Mouse (Mus musculus) CH12.LX (cell line): ENCODE results near the gene Asic2.

ENCODE experiments used
- CTCF ChIP-seq, 2 experiments: IDR thresholded peaks in 1 of 2; conservative IDR thresholded peaks in 1 of 2; 2 replicates each; pipeline ENCODE4 v1.5.1; 2011 to 2012; ENCODE audit warnings: low read depth in 2 of 2, low read length in 2 of 2, improper control_type of control experiment in 1 of 2, inconsistent platforms in 1 of 2, mild to moderate bottlenecking in 1 of 2, moderate library complexity in 1 of 2
- ELF1 ChIP-seq: IDR thresholded peaks from 2 replicates; pipeline ENCODE4 v1.6.1; 2014; ENCODE audit warnings: low read depth, mild to moderate bottlenecking, inconsistent platforms, low read length, improper control_type of control experiment
- EP300 ChIP-seq: IDR thresholded peaks from 2 replicates; pipeline ENCODE4 v1.6.1; 2011; ENCODE audit warnings: low read length, improper control_type of control experiment
- IRF4 ChIP-seq: IDR thresholded peaks from 2 replicates; pipeline ENCODE4 v1.6.1; 2014; ENCODE audit warnings: low read depth, mild to moderate bottlenecking, inconsistent platforms, low read length, improper control_type of control experiment
- KAT2A ChIP-seq: IDR thresholded peaks from 2 replicates; pipeline ENCODE4 v1.6.1; 2012; ENCODE audit warnings: low read length, improper control_type of control experiment, inconsistent platforms; ENCODE audit not compliant: insufficient replicate concordance
- MXI1 ChIP-seq: IDR thresholded peaks from 2 replicates; pipeline ENCODE4 v1.6.1; 2011; ENCODE audit warnings: mild to moderate bottlenecking, low read depth, low read length, improper control_type of control experiment
- POLR2A ChIP-seq: IDR thresholded peaks from 2 replicates; pipeline ENCODE4 v1.6.1; 2011; ENCODE audit warnings: low read depth, mild to moderate bottlenecking, improper control_type of control experiment, low read length
- POLR2AphosphoS2 ChIP-seq: IDR thresholded peaks from 2 replicates; pipeline ENCODE4 v1.6.1; 2011; ENCODE audit warnings: low read depth, low read length, improper control_type of control experiment
- RAD21 ChIP-seq: IDR thresholded peaks from 2 replicates; pipeline ENCODE4 v1.6.1; 2011; ENCODE audit warnings: low read depth, mild to moderate bottlenecking, low read length, improper control_type of control experiment, moderate library complexity
- UBTF ChIP-seq: IDR thresholded peaks from 2 replicates; pipeline ENCODE4 v1.6.1; 2012; ENCODE audit warnings: low read depth, mild to moderate bottlenecking, inconsistent platforms, low read length, improper control_type of control experiment, moderate library complexity
- USF1 ChIP-seq: IDR thresholded peaks from 2 replicates; pipeline ENCODE4 v1.6.1; 2014; ENCODE audit warnings: low read depth, mild to moderate bottlenecking, inconsistent platforms, low read length, improper control_type of control experiment
- ZC3H11A ChIP-seq: IDR thresholded peaks from 2 replicates; pipeline ENCODE4 v1.6.1; 2012; ENCODE audit warnings: low read depth, mild to moderate bottlenecking, inconsistent platforms, low read length, improper control_type of control experiment
- ZKSCAN1 ChIP-seq: IDR thresholded peaks from 2 replicates; pipeline ENCODE4 v1.6.1; 2012; ENCODE audit warnings: low read depth, inconsistent platforms, low read length, improper control_type of control experiment, borderline replicate concordance
- ZMIZ1 ChIP-seq: IDR thresholded peaks from 2 replicates; pipeline ENCODE4 v1.6.1; 2012; ENCODE audit warnings: low read depth, mild to moderate bottlenecking, inconsistent platforms, low read length, improper control_type of control experiment

DNA sequence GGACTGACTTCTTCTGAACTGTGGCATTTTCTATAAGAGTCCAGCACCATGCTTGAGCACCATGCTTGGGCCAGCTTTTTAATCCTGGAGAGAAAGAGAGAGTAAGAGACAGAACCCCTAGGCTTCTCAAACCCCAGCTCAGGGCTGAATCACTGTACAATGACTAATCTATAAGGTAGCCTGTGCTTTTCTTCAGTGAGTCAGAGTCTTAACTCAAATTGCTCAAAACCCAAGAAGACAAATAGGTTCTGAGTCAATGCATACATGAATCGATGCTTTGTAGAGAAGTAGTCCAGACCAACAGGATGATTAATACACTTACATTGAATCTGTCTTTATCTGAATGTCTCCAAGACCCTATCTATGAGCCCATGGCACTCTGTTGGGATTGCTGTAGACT, 59.5 kb downstream of the Asic2 start:
- TF ChIP-seq UBTF (no peak), KAT2A (no peak), USF1 (no peak), ELF1 (no peak), IRF4 (no peak), POLR2A (no peak), EP300 (no peak), MXI1 (no peak), RAD21 (no peak), CTCF (conservative IDR thresholded peaks at IDR 0.05 in 1 of 2, IDR thresholded peaks at IDR 0.05 in 1 of 2; ENCODE audit: low read depth in 2 of 2, low read length in 2 of 2) (no peak), POLR2AphosphoS2 (no peak), ZKSCAN1 (no peak), ZMIZ1 (no peak), ZC3H11A (no peak)
